Mouse (Mus musculus): Measurements from ENCODE around the gene Vars.

Vars gene

GRCm38 (mm10) chr17:35063466-35063865, 62.7 kb downstream of the Vars start:
- intact Hi-C loops (cut with DNase I) = loop anchor here (5.0 kb wide), 1 partner anchor 41 kb away; no protein-coding TSS in a partner anchor

DNA sequence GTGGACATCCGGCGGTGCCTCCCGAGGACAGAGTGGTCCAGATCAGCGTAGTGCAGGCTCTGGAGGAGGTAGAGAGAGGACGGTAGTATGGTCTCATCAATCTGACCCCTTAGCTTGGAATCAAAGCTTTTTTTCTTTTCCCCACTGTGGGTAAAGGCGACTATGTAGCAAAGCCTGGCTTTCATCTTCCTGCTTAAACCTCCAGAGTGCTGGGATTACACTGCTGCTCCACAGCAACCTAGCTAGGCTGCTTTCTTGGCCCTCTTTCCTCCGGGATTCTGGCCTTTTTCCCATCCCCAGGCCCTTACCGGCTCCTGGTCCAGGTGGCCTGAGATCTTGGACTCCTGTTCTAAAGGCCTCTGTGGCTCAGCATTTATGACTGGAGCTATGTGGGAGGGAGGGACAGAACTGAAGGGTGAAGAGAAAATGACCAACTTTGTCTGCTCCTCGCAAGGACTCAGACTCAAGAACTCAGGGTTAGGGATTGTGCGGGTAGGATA, 63.6 kb downstream of the Vars start:
- intact Hi-C loops (cut with DNase I) = loop anchor here (5.0 kb wide), 1 partner anchor 42 kb away; no protein-coding TSS in a partner anchor

GRCm38 (mm10) chr17:35064951-35065947, 64.5 kb downstream of the Vars start, which contains the start of gene Ly6g6c:
Ly6g6c (plus strand) TSS chr17:35065388.
- intact Hi-C loops (cut with DNase I) = loop anchor here (5.0 kb wide), 1 partner anchor 43 kb away; no protein-coding TSS in a partner anchor
